Mouse (Mus musculus): ENCODE data around the gene St3gal5. TPM values are rescaled to one million over a fixed set of nuclear protein-coding genes. Genes with fewer than 3 reads are reported as not detected.
A peak's percentile ranks its signal among the peaks of the same experiment; 100 is the strongest.

St3gal5 gene
- total and polyA plus RNA-seq, 3 experiments, result 4.0 to 21.4 (median 19.8) TPM

DNA sequence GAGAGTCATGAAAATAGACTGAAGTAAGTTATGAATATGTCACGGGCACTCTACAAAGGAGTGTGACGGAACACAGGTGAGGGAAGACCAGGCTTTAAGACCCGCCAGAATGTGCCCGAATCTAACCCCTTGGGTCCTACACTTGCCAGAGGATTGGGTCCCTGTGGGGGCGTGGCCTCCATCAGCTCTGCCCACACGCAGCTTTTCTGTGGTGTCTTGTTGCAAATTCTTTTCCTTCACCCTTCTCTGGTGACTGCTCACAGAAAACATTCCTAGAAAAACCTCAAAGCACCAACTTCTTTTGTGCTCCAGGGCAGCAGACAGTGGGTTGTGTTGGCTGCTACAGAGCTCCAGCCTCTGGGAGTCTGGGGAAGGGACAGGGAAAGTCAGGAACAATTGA lies 6.4 kb upstream of the St3gal5 start:
- no peak for TF ChIP-seq KAT2A (IDR thresholded peaks at IDR 0.05; ENCODE audit: insufficient replicate concordance, low read length)
- TF ChIP-seq JUN (IDR thresholded peaks at IDR 0.05; ENCODE audit: insufficient read depth, low read depth, low read length), result no peak
- no peak for TF ChIP-seq POLR2A (IDR thresholded peaks at IDR 0.05; ENCODE audit: low read depth, low read length)
- TF ChIP-seq E2F4 (IDR thresholded peaks at IDR 0.05; ENCODE audit: insufficient replicate concordance, low read depth, low read length), result no peak
- no peak for TF ChIP-seq POLR2AphosphoS2 (IDR thresholded peaks at IDR 0.05; ENCODE audit: low read depth, low read length)
- no peak for TF ChIP-seq PAX5 (IDR thresholded peaks at IDR 0.05; ENCODE audit: low read length)
- no peak for TF ChIP-seq USF1 (IDR thresholded peaks at IDR 0.05; ENCODE audit: low read depth, low read length)
- TF ChIP-seq NRF1 (IDR thresholded peaks at IDR 0.05; ENCODE audit: low read depth, low read length), result no peak
- TF ChIP-seq EP300 (IDR thresholded peaks at IDR 0.05; ENCODE audit: low read length), result no peak
- TF ChIP-seq MYC (IDR thresholded peaks at IDR 0.05; ENCODE audit: low read depth, low read length), result no peak
- TF ChIP-seq HCFC1 (IDR thresholded peaks at IDR 0.05; ENCODE audit: low read depth, low read length), result no peak
- TF ChIP-seq IRF4 (IDR thresholded peaks at IDR 0.05; ENCODE audit: low read depth, low read length), result no peak
- no peak for TF ChIP-seq UBTF (IDR thresholded peaks at IDR 0.05; ENCODE audit: low read depth, low read length)
- TF ChIP-seq ZKSCAN1 (IDR thresholded peaks at IDR 0.05; ENCODE audit: borderline replicate concordance, low read depth, low read length), result no peak
- peak overlapping the region; percentile 45; the same call in 1 of the 2 replicates for H3K4me2 ChIP-seq (ENCODE audit: insufficient read depth, low read depth, poor library complexity, severe bottlenecking)
- H3K4me3 ChIP-seq (replicated peaks in 1 of 3; ENCODE audit: low read depth in 2 of 3, low read length in 2 of 3, poor library complexity in 1 of 3), result no peak overlapping the region
- no peak overlapping the region for H3K9ac ChIP-seq (ENCODE audit: insufficient read depth, low read depth)
- no peaks in the 10 kb centered on the region for H3K36me3 ChIP-seq (replicated peaks in 1 of 2; ENCODE audit: control insufficient read depth in 1 of 2, insufficient read depth in 1 of 2, low read length in 1 of 2)
- no peak for DNase-seq (ENCODE audit: extremely low read depth)
- H3K4me1 ChIP-seq (ENCODE audit: control insufficient read depth in 1 of 2, insufficient read depth in 2 of 2), result peaks cover 4 to 19% of the 10 kb centered on the region in 2 experiments
- in situ Hi-C loops (cut with MboI; ENCODE audit: low pct_ligation_motif_present, low pct_unique_long_range_greater_than_20kb, low sequenced_read_pairs), result no loop called here
- H3K27me3 ChIP-seq (replicated peaks), result no peaks in the 10 kb centered on the region
- H3K27ac ChIP-seq (ENCODE audit: insufficient read depth, low read depth), result no peak overlapping the region
- H3K9me3 ChIP-seq (replicated peaks; ENCODE audit: low read length), result no peaks in the 10 kb centered on the region
- H3K79me2 ChIP-seq (replicated peaks; ENCODE audit: control insufficient read depth, extremely low read depth, insufficient read depth, poor library complexity, severe bottlenecking), result no peaks in the 10 kb centered on the region
- dilution Hi-C loops (cut with MboI; ENCODE audit: extremely low pct_ligation_motif_present, extremely low pct_unique_long_range_greater_than_20kb, low sequenced_read_pairs), result no loop called here

DNA sequence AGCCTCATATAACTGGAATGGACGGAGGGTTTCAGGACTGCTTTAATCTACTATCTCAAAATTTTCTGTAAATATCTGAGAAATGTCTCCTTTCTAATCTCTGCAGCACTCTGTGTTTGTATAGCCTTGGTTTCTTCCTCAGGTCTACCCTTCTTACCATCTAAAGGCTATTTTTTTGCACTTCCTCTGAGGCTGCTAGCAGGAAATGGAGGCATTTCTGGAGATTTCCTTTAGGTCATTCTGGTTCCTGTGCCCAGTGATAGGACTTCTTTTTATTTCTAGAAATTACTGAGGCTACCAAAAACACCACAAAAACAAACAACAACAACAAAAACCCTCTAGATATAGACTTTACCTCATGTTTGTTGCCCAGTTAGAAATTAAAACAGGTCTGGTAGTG lies 4.3 kb upstream of the St3gal5 start:
- Histone ChIP-seq H3K4me3 (replicated peaks in 1 of 3; ENCODE audit: low read depth in 2 of 3, low read length in 2 of 3, poor library complexity in 1 of 3) (no peak overlapping the region), H3K36me3 (replicated peaks in 1 of 2; ENCODE audit: control insufficient read depth in 1 of 2, insufficient read depth in 1 of 2, low read length in 1 of 2) (no peaks in the 10 kb centered on the region), H3K4me2 (ENCODE audit: insufficient read depth, low read depth, poor library complexity, severe bottlenecking) (no peak overlapping the region), H3K27me3 (replicated peaks) (no peaks in the 10 kb centered on the region), H3K79me2 (replicated peaks; ENCODE audit: control insufficient read depth, extremely low read depth, insufficient read depth, poor library complexity, severe bottlenecking) (peaks cover 5% of the 10 kb centered on the region), H3K4me1 (ENCODE audit: control insufficient read depth in 1 of 2, insufficient read depth in 2 of 2) (peaks cover 4 to 30% of the 10 kb centered on the region in 2 experiments), H3K27ac (ENCODE audit: insufficient read depth, low read depth) (no peak overlapping the region), H3K9ac (ENCODE audit: insufficient read depth, low read depth) (no peak overlapping the region), H3K9me3 (replicated peaks; ENCODE audit: low read length) (no peaks in the 10 kb centered on the region)
- TF ChIP-seq JUND (conservative IDR thresholded peaks at IDR 0.05; ENCODE audit: low read depth, low read length) (no peak), POLR2A (IDR thresholded peaks at IDR 0.05; ENCODE audit: low read depth, low read length) (no peak), RAD21 (IDR thresholded peaks at IDR 0.05; ENCODE audit: low read depth, low read length) (no peak), POLR2AphosphoS2 (IDR thresholded peaks at IDR 0.05; ENCODE audit: low read depth, low read length) (no peak), JUN (IDR thresholded peaks at IDR 0.05; ENCODE audit: insufficient read depth, low read depth, low read length) (no peak), PAX5 (IDR thresholded peaks at IDR 0.05; ENCODE audit: low read length) (no peak), NRF1 (IDR thresholded peaks at IDR 0.05; ENCODE audit: low read depth, low read length) (no peak), MEF2A (IDR thresholded peaks at IDR 0.05; ENCODE audit: borderline replicate concordance, low read depth, low read length) (no peak), KAT2A (IDR thresholded peaks at IDR 0.05; ENCODE audit: insufficient replicate concordance, low read length) (no peak)
- in situ Hi-C loops (cut with MboI; ENCODE audit: low pct_ligation_motif_present, low pct_unique_long_range_greater_than_20kb, low sequenced_read_pairs) (no loop called here), dilution Hi-C loops (cut with MboI; ENCODE audit: extremely low pct_ligation_motif_present, extremely low pct_unique_long_range_greater_than_20kb, low sequenced_read_pairs) (no loop called here)
- no peak for DNase-seq (ENCODE audit: extremely low read depth)
